Mouse (Mus musculus) urinary bladder, postnatal 4 days (tissue): ENCODE results near the gene Tab2.
"Not testable (repeated sequence)": the region's sequence is repeated elsewhere in the genome, so short reads cannot be mapped to it uniquely, and the experiment has no call there.

Experiments
- DNase-seq, 2 experiments: peaks; one replicate each; pipeline ENCODE4 v3.0.0; 2021 to 2022; ENCODE audit warnings: low spot score in 2 of 2

Gene Tab2

GRCm38 (mm10) chr10:7888256-7888868, 67.7 kb downstream of the Tab2 start:
- no peak for DNase-seq

GRCm38 (mm10) chr10:7883524-7883923, 72.5 kb downstream of the Tab2 start:
- peak in 1 of 2 experiments; percentile 79 for DNase-seq

- no peak for DNase-seq
These were observed 74.1 kb downstream of the Tab2 start for GRCm38 (mm10) chr10:7881971-7882370.

- not testable (repeated sequence) for DNase-seq
These were observed 75.7 kb downstream of the Tab2 start for GRCm38 (mm10) chr10:7880283-7880682.

- DNase-seq, result no peak
These were observed 81.8 kb downstream of the Tab2 start for GRCm38 (mm10) chr10:7874194-7874593.

GRCm38 (mm10) chr10:7871381-7872020, 84.5 kb downstream of the Tab2 start:
- no peak for DNase-seq

- no peak for DNase-seq
These were observed 85.3 kb downstream of the Tab2 start for GRCm38 (mm10) chr10:7870571-7871315.

GRCm38 (mm10) chr10:7869746-7870145, 86.3 kb downstream of the Tab2 start:
- DNase-seq, result no peak

GRCm38 (mm10) chr10:7867666-7868030, 88.4 kb downstream of the Tab2 start:
- no peak for DNase-seq

- no peak for DNase-seq
These were observed 89.0 kb downstream of the Tab2 start for GRCm38 (mm10) chr10:7866762-7867665.

GRCm38 (mm10) chr10:7864806-7865205, 91.2 kb downstream of the Tab2 start:
- DNase-seq, result no peak

GRCm38 (mm10) chr10:7864184-7864583, 91.8 kb downstream of the Tab2 start:
- peak in 1 of 2 experiments; percentile 57 for DNase-seq

GRCm38 (mm10) chr10:7863411-7863810, 92.6 kb downstream of the Tab2 start:
- no peak for DNase-seq

GRCm38 (mm10) chr10:7861937-7862657, 93.9 kb downstream of the Tab2 start:
- DNase-seq, result peak in 1 of 2 experiments; percentile 53

- no peak for DNase-seq
These were observed 94.6 kb downstream of the Tab2 start for GRCm38 (mm10) chr10:7861259-7861936.

GRCm38 (mm10) chr10:7860494-7860893, 95.5 kb downstream of the Tab2 start:
- DNase-seq, result no peak
